Mouse (Mus musculus) forebrain, postnatal 0 days (tissue): ENCODE measurements at regions not wholly inside any gene's neighbourhood (a gene's known extent, or its start where the extent isn't known, plus 50 kb on each side); places are given as distances from the start of the nearest gene placed in this dataset.

Experiments
- ATAC-seq: fragments of 200-750 bp; cut with Nextera tagmentation; 2 replicates; pipeline ENCODE4 v1.8.0; 2017; ENCODE audit warnings: mild to moderate bottlenecking, moderate library complexity
- DNase-seq: peaks from one replicate; pipeline ENCODE4 v3.0.0-alpha.2; 2015
- H3K27ac ChIP-seq: fragments of 300-500 bp; sonication (generic); 2 replicates; pipeline ENCODE4 v1.5.1; 2014; ENCODE audit warnings: low read depth, mild to moderate bottlenecking, antibody characterized with exemption, low read length, moderate library complexity, mixed read lengths
- H3K27me3 ChIP-seq: fragments of 300-500 bp; sonication (generic); 2 replicates; pipeline ENCODE4 v1.6.1; 2014; ENCODE audit warnings: mild to moderate bottlenecking, low read length, mixed read lengths; ENCODE audit not compliant: insufficient read depth
- H3K36me3 ChIP-seq: fragments of 300-500 bp; sonication (generic); 2 replicates; pipeline ENCODE4 v1.6.1; 2014; ENCODE audit warnings: mild to moderate bottlenecking, moderate library complexity; ENCODE audit not compliant: insufficient read depth
- H3K4me1 ChIP-seq: fragments of 300-500 bp; sonication (generic); 2 replicates; pipeline ENCODE4 v1.6.1; 2014; ENCODE audit warnings: antibody characterized with exemption; ENCODE audit not compliant: insufficient read depth
- H3K4me2 ChIP-seq: fragments of 300-500 bp; sonication (generic); 2 replicates; pipeline ENCODE4 v1.6.1; 2014; ENCODE audit warnings: low read depth, mild to moderate bottlenecking, moderate library complexity
- H3K4me3 ChIP-seq: fragments of 300-500 bp; sonication (generic); 2 replicates; pipeline ENCODE4 v1.5.1; 2014; ENCODE audit warnings: low read depth, low read length, mixed read lengths
- H3K9ac ChIP-seq: fragments of 300-500 bp; sonication (generic); 2 replicates; pipeline ENCODE4 v1.6.1; 2014; ENCODE audit warnings: mild to moderate bottlenecking
- H3K9me3 ChIP-seq: fragments of 300-500 bp; sonication (generic); 2 replicates; pipeline ENCODE4 v1.6.1; 2016; ENCODE audit warnings: low read length
- CTCF ChIP-seq: sonication (generic); IDR thresholded peaks from 2 replicates; pipeline ENCODE4 v1.5.1; 2016; ENCODE audit warnings: antibody characterized with exemption, control low read depth, low read depth
- WGBS: fragments of 180-500 bp; shearing (Covaris S2); extraction: QIAGEN DNeasy Blood & Tissue Kit; methylation state at CpG from one replicate; pipeline ENCODE4 v1.1.7; 2014; 5-methylcytosine and 5-hydroxymethylcytosine counted together

DNA sequence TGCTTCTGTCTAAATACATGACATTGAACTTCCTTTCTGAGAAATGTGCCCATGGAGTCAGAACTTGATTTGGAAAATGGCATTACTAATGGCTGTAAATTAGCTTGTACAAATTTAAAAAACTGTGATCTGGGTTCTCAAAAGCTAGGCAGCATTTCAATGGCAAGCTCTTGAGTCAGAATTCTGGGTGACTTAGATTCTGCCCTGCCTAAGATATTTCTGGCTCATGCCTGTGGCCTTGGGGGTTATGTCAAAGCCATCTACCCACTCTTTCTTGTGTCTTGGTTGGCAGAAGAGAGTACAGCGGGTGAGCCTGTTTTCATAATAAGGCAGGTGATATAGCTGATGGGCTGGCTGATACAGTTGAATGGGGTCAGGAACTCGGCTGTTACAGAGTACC lies 404.4 kb upstream of the Clnk start:
- Histone ChIP-seq H3K4me2 (no peak overlapping the region), H3K4me3 (no peak overlapping the region), H3K4me1 (no peaks in the 10 kb centered on the region), H3K9ac (no peak overlapping the region), H3K27me3 (no peaks in the 10 kb centered on the region), H3K9me3 (no peaks in the 10 kb centered on the region), H3K27ac (no peak overlapping the region), H3K36me3 (no peaks in the 10 kb centered on the region)
- TF ChIP-seq CTCF: no peak
- 93% methylated on average over 2 of the region's 2 CpGs for WGBS
- no peak for DNase-seq
- ATAC-seq: no peak

DNA sequence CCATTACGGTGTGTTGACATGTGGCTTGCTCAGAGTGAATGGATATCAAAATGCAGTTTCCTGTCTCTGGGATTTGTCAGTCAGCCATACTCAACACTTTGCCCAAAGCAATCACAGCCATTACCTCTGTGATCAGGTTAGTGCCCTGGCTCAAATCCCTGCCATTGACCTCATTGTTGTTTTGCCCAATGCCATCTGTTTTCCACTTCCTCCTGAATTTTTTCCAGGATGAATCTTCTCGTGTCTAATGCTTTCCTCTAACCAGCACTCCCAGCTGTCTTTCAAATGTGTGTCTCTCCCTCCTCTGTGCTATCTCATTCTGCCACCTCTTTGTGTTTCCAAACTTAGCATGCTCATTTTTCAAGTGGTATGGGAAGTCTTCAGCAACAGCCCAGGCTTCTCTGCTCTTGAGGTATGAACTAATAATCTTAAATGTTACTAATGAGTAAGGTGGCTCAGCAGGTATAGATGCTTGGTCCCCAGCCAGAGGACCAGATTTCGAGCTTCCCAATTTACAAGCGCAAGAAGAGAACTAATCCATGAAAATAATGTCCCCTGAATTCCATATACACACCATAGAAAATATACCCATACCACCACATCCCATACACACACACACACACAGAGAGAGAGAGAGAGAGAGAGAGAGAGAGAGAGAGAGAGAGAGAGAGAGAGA lies 397.2 kb upstream of the Clnk start:
- Histone ChIP-seq H3K36me3 (no peaks in the 10 kb centered on the region), H3K9ac (no peak overlapping the region), H3K27me3 (no peaks in the 10 kb centered on the region), H3K27ac (no peak overlapping the region), H3K4me3 (no peak overlapping the region), H3K4me2 (no peak overlapping the region), H3K9me3 (no peaks in the 10 kb centered on the region), H3K4me1 (no peaks in the 10 kb centered on the region)
- no peak for DNase-seq
- 78% methylated on average over 4 of the region's 4 CpGs for WGBS
- TF ChIP-seq CTCF: no peak
- ATAC-seq: no peak

DNA sequence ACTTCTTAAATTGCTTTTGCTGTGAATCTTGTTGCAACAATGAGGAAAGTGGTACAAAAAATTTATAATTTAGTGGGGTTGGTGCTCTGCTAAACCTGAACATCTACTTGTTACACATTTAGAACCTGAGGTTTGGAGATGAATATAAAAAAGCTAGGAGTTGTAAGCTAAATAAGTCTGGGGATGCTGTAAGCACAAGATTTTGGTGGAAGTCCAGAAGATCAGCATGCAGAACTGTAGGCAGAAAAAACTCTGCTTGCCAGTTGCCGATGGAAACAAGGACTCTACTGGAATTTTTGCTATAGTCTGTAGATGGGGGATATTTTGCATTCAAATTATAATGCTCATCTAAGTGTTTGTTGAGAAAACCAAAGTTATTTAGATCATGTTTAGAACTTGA lies 390.5 kb upstream of the Clnk start:
- Histone ChIP-seq H3K9ac (no peak overlapping the region), H3K27ac (no peak overlapping the region), H3K36me3 (no peaks in the 10 kb centered on the region), H3K4me3 (no peak overlapping the region), H3K9me3 (no peaks in the 10 kb centered on the region), H3K4me2 (no peak overlapping the region), H3K4me1 (no peaks in the 10 kb centered on the region), H3K27me3 (no peaks in the 10 kb centered on the region)
- no peak for TF ChIP-seq CTCF
- 76% methylated on average over 1 of the region's 1 CpGs for WGBS
- DNase-seq (no peak), ATAC-seq (no peak)

DNA sequence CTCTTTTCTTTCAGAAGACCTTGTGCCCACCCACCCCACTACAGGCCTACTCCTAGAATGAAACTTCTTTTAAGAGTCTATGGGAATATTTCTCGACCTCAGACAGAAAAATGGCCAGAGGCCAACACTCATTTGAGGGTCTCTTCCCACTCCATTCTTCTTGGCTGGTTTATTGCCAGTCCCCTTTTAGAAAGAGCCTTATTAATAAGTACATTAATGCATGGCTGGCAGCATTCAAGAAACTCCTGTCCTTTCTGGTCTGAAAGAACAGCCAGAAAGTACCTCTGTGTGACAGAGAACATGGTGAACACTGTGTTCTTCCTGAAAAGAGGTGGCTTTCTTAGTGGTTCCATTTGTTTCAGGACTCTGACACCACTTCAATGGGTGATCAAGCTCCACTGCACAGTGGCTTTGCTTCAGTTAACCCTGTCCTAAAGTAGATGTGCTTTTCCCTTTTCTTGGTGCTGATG lies 384.1 kb upstream of the Clnk start:
- Histone ChIP-seq H3K4me2 (no peak overlapping the region), H3K9ac (no peak overlapping the region), H3K4me1 (no peaks in the 10 kb centered on the region), H3K4me3 (no peak overlapping the region), H3K9me3 (no peaks in the 10 kb centered on the region), H3K27ac (no peak overlapping the region), H3K27me3 (no peaks in the 10 kb centered on the region), H3K36me3 (no peaks in the 10 kb centered on the region)
- ATAC-seq: no peak
- 26% methylated on average over 1 of the region's 1 CpGs for WGBS
- TF ChIP-seq CTCF: no peak
- no peak for DNase-seq

DNA sequence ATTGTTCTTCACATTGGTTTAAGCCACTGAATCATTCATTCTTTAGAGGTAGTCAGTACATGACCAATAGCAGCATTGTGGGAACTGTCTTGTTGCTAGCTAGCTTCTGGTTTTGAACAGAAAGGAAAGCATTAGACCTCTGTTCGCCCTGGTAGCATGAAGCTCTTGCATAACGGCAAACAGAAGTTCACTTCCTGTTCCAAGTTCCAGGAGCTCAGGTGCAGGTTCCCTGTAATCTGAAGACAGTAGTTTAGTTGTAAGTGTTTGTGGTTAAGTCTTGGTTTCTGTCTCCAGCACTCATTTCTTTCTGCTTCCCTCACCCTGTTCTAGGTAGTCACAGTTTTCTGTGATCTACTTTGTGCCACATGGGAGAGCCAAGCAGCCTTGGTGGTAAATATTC lies 381.1 kb upstream of the Clnk start:
- H3K9me3 ChIP-seq: no peaks in the 10 kb centered on the region
- no peaks in the 10 kb centered on the region for H3K4me1 ChIP-seq
- H3K27ac ChIP-seq: no peak overlapping the region
- H3K36me3 ChIP-seq: no peaks in the 10 kb centered on the region
- no peak overlapping the region for H3K9ac ChIP-seq
- WGBS: 96% methylated on average over 2 of the region's 2 CpGs
- DNase-seq (no peak), ATAC-seq (no peak)
- no peak overlapping the region for H3K4me2 ChIP-seq
- no peak for TF ChIP-seq CTCF
- no peaks in the 10 kb centered on the region for H3K27me3 ChIP-seq
- no peak overlapping the region for H3K4me3 ChIP-seq

DNA sequence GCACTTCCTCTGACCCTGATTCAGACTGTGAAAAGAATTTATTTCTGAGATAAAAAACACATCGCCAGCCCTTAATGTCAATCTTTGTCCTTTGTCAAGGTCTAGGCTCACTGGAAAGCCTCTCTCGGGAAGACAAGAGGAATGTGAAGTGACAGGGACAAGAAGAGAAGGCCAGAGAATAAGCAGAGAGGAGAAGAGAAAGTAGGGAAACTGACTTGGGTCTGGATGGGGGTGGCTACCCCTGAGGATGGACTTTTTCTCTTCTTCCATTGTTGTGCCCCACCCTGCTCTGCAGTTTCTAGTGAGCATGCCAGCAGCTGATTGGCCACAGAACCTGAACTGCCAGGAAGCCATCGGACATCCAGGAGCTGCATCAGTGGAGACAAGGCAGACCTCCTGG lies 375.6 kb upstream of the Clnk start:
- no peaks in the 10 kb centered on the region for H3K4me1 ChIP-seq
- H3K36me3 ChIP-seq: no peaks in the 10 kb centered on the region
- ATAC-seq (no peak), DNase-seq (no peak)
- H3K4me2 ChIP-seq: no peak overlapping the region
- H3K9me3 ChIP-seq: no peaks in the 10 kb centered on the region
- H3K27me3 ChIP-seq: no peaks in the 10 kb centered on the region
- H3K4me3 ChIP-seq: no peak overlapping the region
- TF ChIP-seq CTCF: no peak
- H3K27ac ChIP-seq: no peak overlapping the region
- WGBS: 37% methylated on average over 3 of the region's 3 CpGs
- H3K9ac ChIP-seq: no peak overlapping the region

DNA sequence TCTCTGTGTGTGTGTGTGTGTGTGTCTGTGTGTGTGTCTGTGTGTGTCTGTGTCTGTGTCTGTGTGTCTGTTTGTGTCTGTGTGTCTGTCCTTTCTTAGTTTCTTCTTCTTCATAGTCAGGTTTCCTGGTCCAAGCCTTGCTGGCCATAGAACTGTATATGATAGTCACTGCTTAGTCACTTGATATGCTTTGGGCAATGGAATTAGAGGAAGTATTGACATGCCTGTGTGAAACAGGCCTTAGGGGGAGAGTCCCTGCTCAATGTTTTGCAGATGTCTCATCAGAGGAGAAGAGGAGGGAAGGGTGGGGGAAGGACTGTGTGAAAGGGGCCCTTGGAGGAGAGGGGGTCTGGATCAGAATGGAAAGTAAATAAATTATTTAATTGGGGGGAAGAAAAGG lies 374.4 kb upstream of the Clnk start:
- ATAC-seq (no peak), DNase-seq (no peak)
- H3K9ac ChIP-seq: no peak overlapping the region
- no peak overlapping the region for H3K4me3 ChIP-seq
- no peaks in the 10 kb centered on the region for H3K4me1 ChIP-seq
- H3K27ac ChIP-seq: no peak overlapping the region
- no peaks in the 10 kb centered on the region for H3K36me3 ChIP-seq
- TF ChIP-seq CTCF: no peak
- no peak overlapping the region for H3K4me2 ChIP-seq
- H3K9me3 ChIP-seq: no peaks in the 10 kb centered on the region
- no peaks in the 10 kb centered on the region for H3K27me3 ChIP-seq
